Mouse (Mus musculus): Measurements from ENCODE around the gene Ifitm6. TPM values are rescaled to one million over a fixed set of nuclear protein-coding genes. Genes with fewer than 3 reads are reported as not detected.
A peak's percentile ranks its signal among the peaks of the same experiment; 100 is the strongest.
"Not testable (repeated sequence)": the region's sequence is repeated elsewhere in the genome, so short reads cannot be mapped to it uniquely, and the experiment has no call there.

Gene Ifitm6
- 0.99 and 1.1 TPM in 2 replicates for total RNA-seq (2014; rRNA removed)
- 0.81 and 0.83 TPM in 2 replicates for polyA plus RNA-seq (2015; fragmentation: Nextera tagmentation; extraction: Ambion mirVana)

DNA sequence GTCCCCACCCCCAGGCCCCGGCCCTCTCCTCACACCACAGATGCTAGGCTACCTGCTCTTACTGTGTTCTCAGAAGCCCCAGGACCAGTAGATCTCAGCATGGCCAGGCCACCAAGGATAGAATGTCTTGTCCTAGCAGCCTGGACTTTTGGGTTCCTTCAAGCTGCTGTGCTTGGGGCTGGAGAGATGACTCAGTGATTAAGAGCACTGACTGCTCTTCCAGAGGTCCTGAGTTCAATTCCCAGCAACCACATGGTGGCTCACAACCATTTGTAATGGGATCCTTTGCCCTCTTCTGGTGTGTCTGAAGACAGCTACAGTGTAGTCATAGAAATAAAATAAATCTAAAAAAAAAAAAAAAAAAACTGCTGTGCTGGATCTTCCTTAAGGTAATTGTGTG lies at the start of gene Ifitm6:
Gene Ifitm6 (minus strand): TSS at position 101 of the 400 bp plus-strand sequence.
- not testable (repeated sequence) for H3K27me3 ChIP-seq (ENCODE audit: insufficient read depth, low read length); H3K36me3 ChIP-seq (ENCODE audit: insufficient read depth, low read length); H3K9me3 ChIP-seq (ENCODE audit: low read length); H3K9ac ChIP-seq (replicated peaks; ENCODE audit: low read length, poor library complexity, severe bottlenecking); H3K4me1 ChIP-seq (ENCODE audit: insufficient read depth, low read length); DNase-seq (ENCODE audit: low spot score); ATAC-seq (ENCODE audit: low FRiP score); H3K27ac ChIP-seq (ENCODE audit: low read depth, low read length); H3K4me2 ChIP-seq (ENCODE audit: low read depth, low read length, poor library complexity, severe bottlenecking); H3K4me3 ChIP-seq (ENCODE audit: low read depth, low read length)
- 95% methylated on average over 1 of the region's 1 CpGs for WGBS

DNA sequence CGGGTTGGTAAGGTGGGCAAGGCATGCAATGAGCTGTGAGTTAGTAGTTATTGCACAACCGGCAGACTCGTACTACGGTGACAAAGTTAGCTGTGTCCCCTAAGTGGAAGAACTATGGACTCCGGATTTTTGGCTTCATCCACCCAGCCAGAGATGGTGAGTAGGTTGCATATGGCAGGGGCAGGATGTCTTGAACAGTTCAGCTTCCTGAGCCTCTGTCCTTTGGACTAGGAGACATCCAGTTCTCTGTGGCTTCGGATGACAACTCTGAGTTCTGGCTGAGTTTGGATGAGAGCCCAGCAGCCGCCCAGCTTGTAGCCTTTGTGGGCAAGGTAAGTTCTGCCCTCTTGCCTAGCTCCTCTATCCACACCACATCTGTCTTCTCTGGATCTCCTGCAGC lies 46.9 kb upstream of the Ifitm6 start:
- no peaks in the 10 kb centered on the region for H3K27me3 ChIP-seq (ENCODE audit: insufficient read depth, low read length)
- WGBS, result 92% methylated on average over 7 of the region's 7 CpGs
- H3K4me3 ChIP-seq (ENCODE audit: low read depth, low read length), result no peak overlapping the region
- H3K9ac ChIP-seq (replicated peaks; ENCODE audit: low read length, poor library complexity, severe bottlenecking), result no peak overlapping the region
- peaks cover 12% of the 10 kb centered on the region for H3K4me1 ChIP-seq (ENCODE audit: insufficient read depth, low read length)
- ATAC-seq (ENCODE audit: low FRiP score), result no peak
- H3K36me3 ChIP-seq (ENCODE audit: insufficient read depth, low read length), result peaks cover 48% of the 10 kb centered on the region
- H3K9me3 ChIP-seq (ENCODE audit: low read length), result no peaks in the 10 kb centered on the region
- no peak for DNase-seq (ENCODE audit: low spot score)
- no peak overlapping the region for H3K4me2 ChIP-seq (ENCODE audit: low read depth, low read length, poor library complexity, severe bottlenecking)
- no peak overlapping the region for H3K27ac ChIP-seq (ENCODE audit: low read depth, low read length)
- no peak for TF ChIP-seq CTCF (IDR thresholded peaks at IDR 0.05)

DNA sequence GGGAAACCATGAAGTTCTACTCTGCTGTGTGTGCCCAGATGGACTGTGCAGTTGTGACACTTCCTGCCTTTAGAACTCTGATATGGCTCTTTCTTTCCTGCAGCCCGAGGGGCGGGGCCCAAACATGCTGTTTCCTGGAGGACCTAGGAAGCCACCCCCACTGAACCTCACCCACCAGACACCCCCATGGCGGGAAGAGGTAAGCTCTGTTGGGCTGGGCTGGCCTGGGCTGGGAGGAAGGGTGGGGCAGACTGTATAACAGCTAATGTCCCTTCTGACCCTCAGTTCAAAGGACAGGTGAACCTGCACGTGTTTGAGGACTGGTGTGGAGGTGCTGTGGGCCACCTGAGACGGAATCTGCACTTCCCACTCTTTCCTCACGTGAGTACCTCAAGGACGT lies 46.5 kb upstream of the Ifitm6 start:
- peaks cover 48% of the 10 kb centered on the region for H3K36me3 ChIP-seq (ENCODE audit: insufficient read depth, low read length)
- H3K4me3 ChIP-seq (ENCODE audit: low read depth, low read length), result no peak overlapping the region

DNA sequence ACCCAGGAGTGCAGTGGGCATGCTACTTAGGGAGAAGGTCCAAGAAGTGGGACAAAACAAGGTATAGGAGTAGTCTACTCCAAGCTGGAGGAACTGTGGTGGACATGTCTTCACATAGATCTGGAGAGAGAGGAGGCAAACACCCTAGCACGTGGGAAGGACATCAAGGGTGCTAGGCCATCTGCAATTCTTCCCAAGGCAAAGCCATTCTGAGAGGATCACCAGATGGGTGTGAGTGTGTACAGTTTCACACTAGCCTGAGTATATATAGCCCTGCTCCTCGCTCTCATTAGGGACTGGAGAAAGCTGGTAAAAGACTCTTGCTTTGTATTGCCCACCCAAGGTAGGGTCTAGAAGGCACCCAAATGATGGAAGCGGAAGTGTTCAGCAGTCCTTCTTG lies 45.6 kb upstream of the Ifitm6 start:
- H3K36me3 ChIP-seq (ENCODE audit: insufficient read depth, low read length), result peaks cover 46% of the 10 kb centered on the region
- no peaks in the 10 kb centered on the region for H3K9me3 ChIP-seq (ENCODE audit: low read length)
- no peak overlapping the region for H3K27ac ChIP-seq (ENCODE audit: low read depth, low read length)
- no peak for TF ChIP-seq CTCF (IDR thresholded peaks at IDR 0.05)
- 91% methylated on average over 3 of the region's 3 CpGs for WGBS
- H3K9ac ChIP-seq (replicated peaks; ENCODE audit: low read length, poor library complexity, severe bottlenecking), result no peak overlapping the region
- H3K4me3 ChIP-seq (ENCODE audit: low read depth, low read length), result no peak overlapping the region
- DNase-seq (ENCODE audit: low spot score) (no peak), ATAC-seq (ENCODE audit: low FRiP score) (no peak)
- no peaks in the 10 kb centered on the region for H3K27me3 ChIP-seq (ENCODE audit: insufficient read depth, low read length)
- no peak overlapping the region for H3K4me2 ChIP-seq (ENCODE audit: low read depth, low read length, poor library complexity, severe bottlenecking)
- H3K4me1 ChIP-seq (ENCODE audit: insufficient read depth, low read length), result peaks cover 14% of the 10 kb centered on the region

More for the DNA sequence above, 46.5 kb upstream of the Ifitm6 start:
- Histone ChIP-seq H3K4me1 (ENCODE audit: insufficient read depth, low read length) (peaks cover 14% of the 10 kb centered on the region), H3K4me2 (ENCODE audit: low read depth, low read length, poor library complexity, severe bottlenecking) (no peak overlapping the region), H3K9ac (replicated peaks; ENCODE audit: low read length, poor library complexity, severe bottlenecking) (no peak overlapping the region), H3K27me3 (ENCODE audit: insufficient read depth, low read length) (no peaks in the 10 kb centered on the region), H3K27ac (ENCODE audit: low read depth, low read length) (no peak overlapping the region), H3K9me3 (ENCODE audit: low read length) (no peaks in the 10 kb centered on the region)
- WGBS, result 80% methylated on average over 6 of the region's 7 CpGs
- no peak for DNase-seq (ENCODE audit: low spot score)
- ATAC-seq (ENCODE audit: low FRiP score), result no peak
- no peak for TF ChIP-seq CTCF (IDR thresholded peaks at IDR 0.05)

DNA sequence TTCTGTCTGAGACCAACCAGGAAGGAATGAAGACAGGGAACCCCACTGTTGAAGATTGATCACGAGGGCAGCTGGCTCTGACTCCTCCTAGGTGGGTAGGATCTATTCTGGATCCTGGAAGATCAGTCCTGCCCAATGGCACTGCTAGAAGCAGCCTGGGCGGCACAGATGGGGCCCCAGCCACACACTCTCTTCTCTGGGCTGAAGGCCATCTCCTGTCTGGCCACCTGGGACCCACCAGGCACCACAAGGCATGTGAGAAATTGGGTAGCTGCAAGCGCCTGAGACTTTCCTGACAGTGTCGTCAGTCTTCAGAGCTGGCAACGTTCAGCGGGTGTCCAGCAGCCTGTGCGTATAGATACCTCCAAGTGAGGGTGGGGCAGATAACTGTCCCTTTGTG lies 44.8 kb upstream of the Ifitm6 start:
- ATAC-seq (ENCODE audit: low FRiP score), result no peak
- Histone ChIP-seq H3K9me3 (ENCODE audit: low read length) (no peaks in the 10 kb centered on the region), H3K4me1 (ENCODE audit: insufficient read depth, low read length) (peaks cover 14% of the 10 kb centered on the region), H3K27me3 (ENCODE audit: insufficient read depth, low read length) (no peaks in the 10 kb centered on the region), H3K36me3 (ENCODE audit: insufficient read depth, low read length) (peaks cover 37% of the 10 kb centered on the region), H3K9ac (replicated peaks; ENCODE audit: low read length, poor library complexity, severe bottlenecking) (no peak overlapping the region), H3K27ac (ENCODE audit: low read depth, low read length) (no peak overlapping the region), H3K4me3 (ENCODE audit: low read depth, low read length) (no peak overlapping the region), H3K4me2 (ENCODE audit: low read depth, low read length, poor library complexity, severe bottlenecking) (peak overlapping the region; percentile 82; the same call in 1 of the 2 replicates)
- no peak for TF ChIP-seq CTCF (IDR thresholded peaks at IDR 0.05)
- peak; percentile 42 for DNase-seq (ENCODE audit: low spot score)
- WGBS, result 82% methylated on average over 7 of the region's 7 CpGs

DNA sequence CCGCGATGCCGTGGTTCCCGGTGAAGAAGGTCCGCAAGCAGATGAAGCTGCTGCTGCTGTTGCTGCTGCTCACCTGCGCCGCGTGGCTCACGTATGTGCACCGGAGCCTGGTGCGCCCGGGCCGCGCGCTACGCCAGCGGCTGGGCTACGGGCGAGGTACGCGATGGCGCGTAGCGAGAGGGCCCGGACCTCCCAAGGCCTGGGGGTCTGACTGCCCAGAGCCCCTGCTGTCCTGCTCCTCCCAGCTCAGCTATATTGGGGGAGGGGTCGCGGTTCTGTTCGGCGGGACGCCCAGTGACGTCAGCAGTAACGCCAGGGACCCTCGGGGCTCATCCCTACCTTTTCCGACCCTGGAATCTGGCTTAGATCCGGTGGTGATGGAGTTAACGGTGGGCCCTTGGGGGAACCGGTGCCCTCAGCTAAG lies 43.6 kb upstream of the Ifitm6 start:
- Histone ChIP-seq H3K27ac (ENCODE audit: low read depth, low read length) (peak overlapping the region; percentile 94), H3K4me1 (ENCODE audit: insufficient read depth, low read length) (peaks cover 14% of the 10 kb centered on the region), H3K4me3 (ENCODE audit: low read depth, low read length) (peak overlapping the region; percentile 86), H3K27me3 (ENCODE audit: insufficient read depth, low read length) (no peaks in the 10 kb centered on the region), H3K9me3 (ENCODE audit: low read length) (no peaks in the 10 kb centered on the region), H3K4me2 (ENCODE audit: low read depth, low read length, poor library complexity, severe bottlenecking) (peak overlapping the region; percentile 82), H3K36me3 (ENCODE audit: insufficient read depth, low read length) (peaks cover 28% of the 10 kb centered on the region), H3K9ac (replicated peaks; ENCODE audit: low read length, poor library complexity, severe bottlenecking) (peak overlapping the region; percentile 95)
- 1% methylated on average over 35 of the region's 37 CpGs for WGBS
- DNase-seq (ENCODE audit: low spot score), result peak; percentile 24
- no peak for TF ChIP-seq CTCF (IDR thresholded peaks at IDR 0.05)
- ATAC-seq (ENCODE audit: low FRiP score), result peak; percentile 53

Data from midbrain, postnatal 0 days (tissue).